Comparison of ENCODE assay signal across 25 mouse cellular contexts in the genomic region with DNA sequence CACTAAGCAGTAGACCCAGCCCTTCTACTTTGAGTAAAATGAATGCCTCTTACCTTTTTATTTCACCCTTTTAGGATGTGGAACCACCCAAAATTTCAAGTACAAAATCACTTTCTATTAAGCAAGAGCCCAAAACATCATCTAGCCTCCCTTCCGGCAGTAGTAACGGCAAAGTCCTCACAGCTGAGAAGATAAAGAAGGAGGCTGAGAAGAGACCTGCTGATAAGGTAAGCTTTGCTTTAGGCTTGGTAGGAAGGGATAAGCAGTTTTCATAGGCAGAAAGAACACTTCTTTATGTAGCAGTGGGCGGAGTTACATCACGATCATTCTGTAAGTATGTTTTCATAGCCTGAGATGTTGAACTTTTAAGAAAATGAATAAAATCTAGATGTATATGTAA. TPM values are rescaled to one million over a fixed set of nuclear protein-coding genes. Genes with fewer than 3 reads are reported as not detected.
A peak's percentile ranks its signal among the peaks of the same experiment; 100 is the strongest.
DNase-seq lines count a peak whose midpoint lies in the region; ATAC-seq lines count a peak whose summit lies in the region.
"Had no signal": no experiment of that assay in that cellular context is flagged by ENCODE, and none has a peak within 500 bp of the region (broad histone marks: within the 10 kb centered on the region; RNA-seq: fewer than 3 reads in every experiment).

No protein-coding gene starts in this region.

- H3K4me1 ChIP-seq in liver, embryonic 11.5 days (replicated peaks; ENCODE audit: control insufficient read depth, insufficient read depth, low read length), result peaks cover 5% of the 10 kb centered on the region
- H3K4me1 ChIP-seq in liver, embryonic 16.5 days (ENCODE audit: control insufficient read depth, low read depth, low read length), result peaks cover 12% of the 10 kb centered on the region
- peaks cover 4% of the 10 kb centered on the region for H3K4me1 ChIP-seq in forebrain, embryonic 15.5 days

- H3K4me2 ChIP-seq in liver, embryonic 11.5 days, result peak overlapping the region; percentile 10
- H3K4me2 ChIP-seq in liver, embryonic 16.5 days (ENCODE audit: low read depth, low read length), result no peak overlapping the region
- H3K4me2 ChIP-seq in forebrain, embryonic 15.5 days (replicated peaks), result no peak overlapping the region
- H3K4me2 ChIP-seq: heart, embryonic 13.5 days; hindbrain, embryonic 15.5 days had no signal

- ATAC-seq in liver, embryonic 11.5 days (replicated peaks; ENCODE audit: low FRiP score), result peak; percentile 81
- ATAC-seq in erythroid progenitor cell, adult 5-6 weeks (replicated peaks; ENCODE audit: low FRiP score, poor library complexity, severe bottlenecking), result 0 out of 2 replicates have a peak, but pooled peaks have one; percentile 55
- ATAC-seq in liver, embryonic 16.5 days (ENCODE audit: low read depth), result peak; percentile 78
- ATAC-seq in forebrain, embryonic 15.5 days (replicated peaks), result no peak
- ATAC-seq: activated CD4-positive, CD25-positive, alpha-beta regulatory T cell, adult 4 months; CD4-positive, CD25-positive, alpha-beta regulatory T cell, adult 4 months; Patski had no signal

- WGBS in liver, embryonic 11.5 days, result 69% methylated on average over 4 of the region's 4 CpGs
- 25% methylated on average over 4 of the region's 4 CpGs for WGBS in liver, embryonic 16.5 days (ENCODE audit: insufficient replicate concordance)
- 98% methylated on average over 4 of the region's 4 CpGs for WGBS in forebrain, embryonic 15.5 days

- H3K9me3 ChIP-seq in liver, embryonic 11.5 days (ENCODE audit: control insufficient read depth, low read length), result no peaks in the 10 kb centered on the region
- no peaks in the 10 kb centered on the region for H3K9me3 ChIP-seq in liver, embryonic 16.5 days (replicated peaks; ENCODE audit: control insufficient read depth, low read length)
- H3K9me3 ChIP-seq in forebrain, embryonic 15.5 days, result no peaks in the 10 kb centered on the region
- H3K9me3 ChIP-seq: embryonic facial prominence, embryonic 10.5 days; G1E; heart, embryonic 13.5 days; hindbrain, embryonic 15.5 days had no signal

- no peak for DNase-seq in liver, embryonic 11.5 days (ENCODE audit: low spot score)
- DNase-seq in liver, result no peak
- peak; percentile 34 for DNase-seq in c-Kit-positive CD71-positive TER-119-negative erythroid progenitor cells, embryonic 14.5 days (ENCODE audit: low read depth)
- no peak for DNase-seq in adrenal gland, adult 18-20 months (ENCODE audit: low spot score in 2 of 2)
- no peak for DNase-seq in heart, adult 8-10 months (ENCODE audit: low spot score)
- DNase-seq: adrenal gland, adult 8-10 months; adrenal gland, postnatal 36 days; B cell, adult 2 months; cerebellum, adult 11-12 months; cerebellum, adult 9-10 months; cerebellum, postnatal 36 days; gastrocnemius, adult 2 months; gastrocnemius, postnatal 25 days; heart, postnatal 36 days had no signal

- no peak overlapping the region for H3K9ac ChIP-seq in liver, embryonic 11.5 days (ENCODE audit: low read depth, low read length)
- H3K9ac ChIP-seq in liver, embryonic 16.5 days (ENCODE audit: low read depth, low read length), result no peak overlapping the region
- no peak overlapping the region for H3K9ac ChIP-seq in forebrain, embryonic 15.5 days (replicated peaks)
- H3K9ac ChIP-seq: heart, embryonic 13.5 days; hindbrain, embryonic 15.5 days had no signal

- H3K27me3 ChIP-seq in liver, embryonic 11.5 days (replicated peaks; ENCODE audit: control insufficient read depth, insufficient read depth, low read length), result no peaks in the 10 kb centered on the region
- H3K27me3 ChIP-seq in liver, embryonic 16.5 days (ENCODE audit: control insufficient read depth, insufficient read depth, low read depth, low read length), result no peaks in the 10 kb centered on the region
- H3K27me3 ChIP-seq in forebrain, embryonic 15.5 days, result no peaks in the 10 kb centered on the region
- H3K27me3 ChIP-seq: heart, embryonic 13.5 days; hindbrain, embryonic 15.5 days; Patski had no signal

- H3K36me3 ChIP-seq in liver, embryonic 11.5 days (ENCODE audit: control insufficient read depth, insufficient read depth, low read length), result peaks cover 2% of the 10 kb centered on the region; the same call in 1 of the 2 replicates
- H3K36me3 ChIP-seq in liver, embryonic 16.5 days (ENCODE audit: control insufficient read depth, insufficient read depth), result peaks cover 15% of the 10 kb centered on the region
- peaks cover 46% of the 10 kb centered on the region for H3K36me3 ChIP-seq in forebrain, embryonic 15.5 days

- H3K4me3 ChIP-seq in liver, embryonic 11.5 days (ENCODE audit: low read depth, low read length), result no peak overlapping the region
- no peak overlapping the region for H3K4me3 ChIP-seq in liver, embryonic 16.5 days (ENCODE audit: low read depth, low read length)
- H3K4me3 ChIP-seq in forebrain, embryonic 15.5 days, result no peak overlapping the region
- H3K4me3 ChIP-seq: embryonic facial prominence, embryonic 10.5 days; erythroblast, embryonic 14.5 days; gastrocnemius, adult 2 months; heart, embryonic 13.5 days; hindbrain, embryonic 15.5 days had no signal

- no peak overlapping the region; the same call in 1 of the 2 replicates for H3K27ac ChIP-seq in liver, embryonic 11.5 days (ENCODE audit: low read depth, low read length)
- H3K27ac ChIP-seq in liver, embryonic 16.5 days (ENCODE audit: low read length), result no peak overlapping the region
- no peak overlapping the region for H3K27ac ChIP-seq in forebrain, embryonic 15.5 days (replicated peaks)
- H3K27ac ChIP-seq: embryonic facial prominence, embryonic 10.5 days; gastrocnemius, adult 2 months; heart, embryonic 13.5 days; hindbrain, embryonic 15.5 days had no signal

RNA-seq across cellular contexts. Expression of gene Gstcd, which starts 6.5 kb away (rescaled TPM):
- 8.4 and 9.0 TPM in 2 replicates for polyA plus RNA-seq in liver, embryonic 11.5 days (2014; fragmentation: Nextera tagmentation; extraction: Ambion mirVana)
- 5.8 and 9.6 TPM in 2 replicates for total RNA-seq in erythroid progenitor cell, adult 5-6 weeks (2015; ENCODE audit: low replicate concordance)
- 9.9 and 14.3 TPM in 2 replicates for total RNA-seq in erythroid progenitor cell, adult 5-6 weeks (2017; ENCODE audit: low replicate concordance)
- polyA plus RNA-seq in liver, embryonic 16.5 days (2015; fragmentation: Nextera tagmentation; extraction: Ambion mirVana), result 2.4 and 3.0 TPM in 2 replicates
- total RNA-seq in adrenal gland, adult 18-20 months (2021), result 1 to 10 TPM; 7.9 to 9.3 TPM
- 4.4 and 4.6 TPM in 2 replicates for polyA plus RNA-seq in forebrain, embryonic 15.5 days (2015; fragmentation: Nextera tagmentation; extraction: Ambion mirVana)
- 1 to 10 TPM; 2.8 to 3.5 (median 3.2) TPM for total RNA-seq in heart, adult 8-10 months (2022)

RNA-seq across cellular contexts. Expression of gene Ints12, which starts 6.7 kb away (rescaled TPM):
- 17.6 and 19.0 TPM in 2 replicates for polyA plus RNA-seq in liver, embryonic 11.5 days (2014; fragmentation: Nextera tagmentation; extraction: Ambion mirVana)
- 8.0 and 19.5 TPM in 2 replicates for total RNA-seq in erythroid progenitor cell, adult 5-6 weeks (2015; ENCODE audit: low replicate concordance)
- 14.2 and 18.7 TPM in 2 replicates for total RNA-seq in erythroid progenitor cell, adult 5-6 weeks (2017; ENCODE audit: low replicate concordance)
- polyA plus RNA-seq in liver, embryonic 16.5 days (2015; fragmentation: Nextera tagmentation; extraction: Ambion mirVana), result 9.2 and 9.6 TPM in 2 replicates
- 10 to 100 TPM; 12.3 TPM for total RNA-seq in adrenal gland, adult 18-20 months (2021)
- polyA plus RNA-seq in forebrain, embryonic 15.5 days (2015; fragmentation: Nextera tagmentation; extraction: Ambion mirVana), result 19.2 and 19.5 TPM in 2 replicates
- total RNA-seq in heart, adult 8-10 months (2022), result 1 to 10 TPM; 7.8 to 8.7 (median 8.4) TPM
